ENCODE assay signal across 8 mouse cellular contexts in genomic region chr14:20067293-20068074, GRCm38 (mm10).
DNase-seq lines count a peak whose midpoint lies in the region; ATAC-seq and TF ChIP-seq lines count a peak whose summit lies in the region.

No protein-coding gene starts in this region.

- no peak overlapping the region for H3K4me2 ChIP-seq in forebrain, embryonic 11.5 days (ENCODE audit: low read depth, low read length, severe bottlenecking)

- H3K27ac ChIP-seq in forebrain, embryonic 11.5 days (ENCODE audit: low read depth, low read length) = no peak overlapping the region
- H3K27ac ChIP-seq in thymus, adult 2 months (ENCODE audit: control insufficient read depth, insufficient read depth, low read length) = no peak overlapping the region

- no peaks in the 10 kb centered on the region for H3K4me1 ChIP-seq in forebrain, embryonic 11.5 days (replicated peaks; ENCODE audit: control insufficient read depth, insufficient read depth, low read length)
- H3K4me1 ChIP-seq in thymus, adult 2 months (replicated peaks; ENCODE audit: control insufficient read depth, insufficient read depth, low read length) = no peaks in the 10 kb centered on the region

- no peaks in the 10 kb centered on the region for H3K9me3 ChIP-seq in forebrain, embryonic 11.5 days (ENCODE audit: control insufficient read depth, low read length)

- no peaks in the 10 kb centered on the region for H3K36me3 ChIP-seq in forebrain, embryonic 11.5 days (ENCODE audit: control insufficient read depth, insufficient read depth, low read length)
- no peaks in the 10 kb centered on the region for H3K36me3 ChIP-seq in thymus, adult 2 months (ENCODE audit: control insufficient read depth, insufficient read depth, low read length)

- 40% methylated on average over 18 of the region's 18 CpGs for WGBS in forebrain, embryonic 11.5 days
- WGBS in thymus, adult 2 months = 53% methylated on average over 18 of the region's 18 CpGs

- no peak overlapping the region for H3K9ac ChIP-seq in forebrain, embryonic 11.5 days (ENCODE audit: low read length)

- no peaks in the 10 kb centered on the region for H3K27me3 ChIP-seq in forebrain, embryonic 11.5 days (ENCODE audit: control insufficient read depth, insufficient read depth, low read length)
- no peaks in the 10 kb centered on the region for H3K27me3 ChIP-seq in thymus, adult 2 months (ENCODE audit: control insufficient read depth, insufficient read depth, low read length)

- no peak for TF ChIP-seq CTCF in thymus, adult 2 months (IDR thresholded peaks at IDR 0.05; ENCODE audit: borderline replicate concordance, control insufficient read depth, extremely low read depth, insufficient read depth, low read length, poor library complexity)

- peak; percentile 56 for ATAC-seq in forebrain, embryonic 11.5 days (replicated peaks; ENCODE audit: low FRiP score)
- ATAC-seq in neutrophil, adult 5-6 weeks (ENCODE audit: extremely low read depth, insufficient number of reproducible peaks, low FRiP score, poor library complexity, severe bottlenecking) = peak; percentile 91

- peak; percentile 94 for DNase-seq in ES-CJ7 (ENCODE audit: low read depth, low spot score)
- peak; percentile 72 for DNase-seq in brain, embryonic 18.5 days (ENCODE audit: low read depth, low spot score)
- peak; percentile 68 for DNase-seq in forebrain, embryonic 11.5 days (ENCODE audit: low spot score)
- peak; percentile 59 to 76 for DNase-seq in heart, postnatal 14 days
- peak; percentile 70 to 80 for DNase-seq in kidney, postnatal 4 days
- DNase-seq in lung, adult 18-20 months = peak; percentile 44 to 66
- DNase-seq in thymus, adult 2 months = peak; percentile 79

- H3K4me3 ChIP-seq in forebrain, embryonic 11.5 days (ENCODE audit: low read depth, low read length) = no peak overlapping the region
- no peak overlapping the region for H3K4me3 ChIP-seq in thymus, adult 2 months (ENCODE audit: control insufficient read depth, insufficient read depth, low read length)

- intact Hi-C loops in heart, postnatal 14 days (cut with DNase I) = loop anchor here (1.0 to 10.0 kb wide), 4 partner anchors 93 to 360 kb away; partner anchors contain the start of gene Gng2

- no peak for TF ChIP-seq POLR2A in thymus, adult 2 months (IDR thresholded peaks at IDR 0.05; ENCODE audit: control insufficient read depth, extremely low read depth, insufficient read depth, low read length, poor library complexity)
